Mouse (Mus musculus) myocyte (in vitro differentiated cells): ENCODE data around the gene Efna2. TPM values are rescaled to one million over a fixed set of nuclear protein-coding genes. Genes with fewer than 3 reads are reported as not detected.

Experiments used
- H3K27me3 ChIP-seq: one replicate; pipeline ENCODE4 v1.6.1; 2011; ENCODE audit not compliant: control insufficient read depth, insufficient read depth, insufficient read length
- H3K36me3 ChIP-seq: one replicate; pipeline ENCODE4 v1.6.1; 2011; ENCODE audit not compliant: control insufficient read depth, insufficient read depth
- H3K4me2 ChIP-seq: one replicate; pipeline ENCODE4 v1.6.1; 2011; ENCODE audit warnings: low read depth, control low read depth
- H3K4me3 ChIP-seq: one replicate; pipeline ENCODE4 v1.5.1; 2011; ENCODE audit warnings: mild to moderate bottlenecking, control low read depth, moderate library complexity
- H3K79me2 ChIP-seq: one replicate; pipeline ENCODE4 v1.6.1; 2011; ENCODE audit not compliant: control insufficient read depth, insufficient read depth
- H3ac ChIP-seq: one replicate; pipeline ENCODE4 v1.6.1; 2011; ENCODE audit not compliant: control insufficient read depth, insufficient read length
- CEBPB ChIP-seq: IDR thresholded peaks from 2 replicates; pipeline ENCODE4 v1.6.1; 2011; ENCODE audit warnings: mild to moderate bottlenecking, moderate library complexity; ENCODE audit not compliant: poor library complexity, insufficient read depth, severe bottlenecking
- E2F4 ChIP-seq: IDR thresholded peaks from one replicate; pipeline ENCODE4 v1.6.1; 2011; ENCODE audit warnings: mild to moderate bottlenecking, control low read depth, moderate library complexity; ENCODE audit not compliant: insufficient read depth
- MYOD1 ChIP-seq, 3 experiments: IDR thresholded peaks; one replicate each; pipeline ENCODE4 v1.6.1; 2011; ENCODE audit warnings: control low read depth in 2 of 3, low read depth in 2 of 3, mild to moderate bottlenecking in 2 of 3, moderate library complexity in 1 of 3; ENCODE audit not compliant: insufficient read length in 2 of 3, control insufficient read depth in 1 of 3
- MYOG ChIP-seq, 3 experiments: IDR thresholded peaks; one replicate each; pipeline ENCODE4 v1.6.1; 2011; ENCODE audit warnings: control low read depth in 2 of 3, low read depth in 2 of 3, mild to moderate bottlenecking in 2 of 3; ENCODE audit not compliant: insufficient read length in 2 of 3, control insufficient read depth in 1 of 3, insufficient read depth in 1 of 3
- POLR2A ChIP-seq: IDR thresholded peaks from one replicate; pipeline ENCODE4 v1.6.1; 2011; ENCODE audit warnings: low read depth, mild to moderate bottlenecking, control low read depth, moderate library complexity; ENCODE audit not compliant: insufficient read length
- POLR2AphosphoS2 ChIP-seq: IDR thresholded peaks from one replicate; pipeline ENCODE4 v1.6.1; 2011; ENCODE audit warnings: low read depth, control low read depth; ENCODE audit not compliant: insufficient read length
- REST ChIP-seq: IDR thresholded peaks from one replicate; pipeline ENCODE4 v1.6.1; 2011; ENCODE audit warnings: mild to moderate bottlenecking, control low read depth, moderate library complexity; ENCODE audit not compliant: insufficient read depth, insufficient read length
- SRF ChIP-seq: IDR thresholded peaks from one replicate; pipeline ENCODE4 v1.6.1; 2011; ENCODE audit warnings: low read depth; ENCODE audit not compliant: control insufficient read depth, insufficient read length
- TCF12 ChIP-seq: IDR thresholded peaks from one replicate; pipeline ENCODE4 v1.6.1; 2011; ENCODE audit warnings: mild to moderate bottlenecking, control low read depth; ENCODE audit not compliant: poor library complexity, insufficient read depth, severe bottlenecking
- TCF3 ChIP-seq: IDR thresholded peaks from one replicate; pipeline ENCODE4 v1.6.1; 2011; ENCODE audit warnings: low read depth, control low read depth; ENCODE audit not compliant: insufficient read length
- USF1 ChIP-seq: IDR thresholded peaks from one replicate; pipeline ENCODE4 v1.6.1; 2011; ENCODE audit warnings: low read depth, mild to moderate bottlenecking, control low read depth, moderate library complexity
- polyA plus RNA-seq: library from polyadenylated mRNA; unstranded; fragments of >200 nt; fragmentation: generic; extraction: Trizol; gene quantifications from one replicate; pipeline ENCODE4 v1.2.1, GENCODE M21; 2012; ENCODE audit warnings: missing spikeins

The Efna2 gene
- polyA plus RNA-seq, 1 experiment: 3.6 TPM

DNA sequence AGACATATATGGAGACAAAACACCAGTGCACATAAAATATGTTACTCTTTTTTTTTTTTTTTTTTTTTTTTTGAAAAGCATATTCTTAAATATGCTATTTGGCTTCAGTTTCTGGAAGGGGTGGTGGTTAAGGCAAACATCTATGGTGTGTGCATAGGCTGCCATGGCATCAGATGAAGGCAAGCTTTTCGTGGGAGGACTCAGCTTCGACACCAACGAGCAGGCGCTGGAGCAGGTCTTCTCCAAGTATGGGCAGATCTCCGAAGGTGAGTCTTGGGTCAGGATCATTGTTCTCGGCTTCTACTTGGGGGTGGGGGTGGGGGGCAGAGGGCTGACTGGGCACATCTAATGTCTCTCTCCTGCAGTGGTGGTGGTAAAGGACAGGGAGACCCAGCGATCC lies 9.6 kb upstream of the Efna2 start:
- H3K4me3 ChIP-seq: no peak overlapping the region
- H3K4me2 ChIP-seq: no peak overlapping the region
- peaks cover 6% of the 10 kb centered on the region for H3K36me3 ChIP-seq
- no peaks in the 10 kb centered on the region for H3K27me3 ChIP-seq
- H3K79me2 ChIP-seq: peaks cover 20% of the 10 kb centered on the region
- no peak overlapping the region for H3ac ChIP-seq
- TF ChIP-seq E2F4 (no peak), TCF12 (no peak), USF1 (no peak), TCF3 (no peak), REST (no peak), MYOD1 (IDR thresholded peaks at IDR 0.05; ENCODE audit: control insufficient read depth in 1 of 3, insufficient read length in 2 of 3, low read depth in 2 of 3) (no peak), MYOG (IDR thresholded peaks at IDR 0.05; ENCODE audit: control insufficient read depth in 1 of 3, insufficient read depth in 1 of 3, insufficient read length in 2 of 3, low read depth in 2 of 3) (no peak), POLR2AphosphoS2 (peak; percentile 26)

DNA sequence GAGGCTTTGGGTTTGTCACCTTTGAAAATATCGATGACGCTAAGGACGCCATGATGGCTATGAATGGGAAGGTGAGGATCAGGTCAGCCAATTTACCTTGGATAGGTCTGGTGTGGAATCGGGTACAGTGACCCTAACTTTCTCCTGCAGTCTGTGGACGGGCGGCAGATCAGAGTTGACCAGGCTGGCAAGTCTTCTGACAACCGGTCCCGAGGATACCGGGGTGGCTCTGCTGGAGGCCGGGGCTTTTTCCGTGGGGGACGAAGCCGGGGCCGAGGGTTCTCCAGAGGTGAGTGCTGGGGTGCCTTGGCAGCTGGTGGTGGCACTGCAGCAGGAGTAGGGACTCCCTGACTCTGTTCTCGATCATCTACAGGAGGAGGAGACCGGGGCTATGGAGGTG lies 9.2 kb upstream of the Efna2 start:
- no peak overlapping the region for H3K4me2 ChIP-seq
- H3K4me3 ChIP-seq: no peak overlapping the region
- H3K27me3 ChIP-seq: no peaks in the 10 kb centered on the region
- H3ac ChIP-seq: no peak overlapping the region
- peaks cover 20% of the 10 kb centered on the region for H3K79me2 ChIP-seq
- TF ChIP-seq POLR2AphosphoS2: no peak
- no peak for TF ChIP-seq REST
- TF ChIP-seq POLR2A: no peak
- no peak for TF ChIP-seq E2F4
- TF ChIP-seq CEBPB: no peak
- peaks cover 6% of the 10 kb centered on the region for H3K36me3 ChIP-seq

DNA sequence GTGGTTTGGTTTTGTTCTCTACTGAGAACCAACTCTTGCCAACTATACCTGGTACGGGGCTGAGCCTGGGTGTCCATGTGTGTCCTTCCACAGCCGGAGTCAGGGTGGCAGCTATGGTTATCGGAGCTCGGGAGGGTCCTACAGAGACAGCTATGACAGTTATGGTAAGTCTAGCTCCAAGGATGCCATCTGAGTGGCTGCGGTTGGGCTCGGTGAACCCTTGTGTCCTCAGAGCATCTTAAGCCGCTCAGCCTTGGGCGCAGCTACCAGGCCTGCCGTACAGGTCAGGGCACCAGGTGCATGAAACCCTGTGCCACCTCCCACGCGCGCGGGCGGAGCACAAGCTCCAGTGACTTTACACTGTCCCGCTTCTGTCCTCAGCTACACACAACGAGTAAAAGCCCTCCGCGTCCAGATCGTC lies 8.7 kb upstream of the Efna2 start:
- H3ac ChIP-seq: no peak overlapping the region
- H3K27me3 ChIP-seq: no peaks in the 10 kb centered on the region
- H3K4me3 ChIP-seq: no peak overlapping the region
- H3K36me3 ChIP-seq: peaks cover 6% of the 10 kb centered on the region
- peak; percentile 19 for TF ChIP-seq POLR2A
- TF ChIP-seq REST: no peak
- H3K4me2 ChIP-seq: no peak overlapping the region
- peaks cover 20% of the 10 kb centered on the region for H3K79me2 ChIP-seq

DNA sequence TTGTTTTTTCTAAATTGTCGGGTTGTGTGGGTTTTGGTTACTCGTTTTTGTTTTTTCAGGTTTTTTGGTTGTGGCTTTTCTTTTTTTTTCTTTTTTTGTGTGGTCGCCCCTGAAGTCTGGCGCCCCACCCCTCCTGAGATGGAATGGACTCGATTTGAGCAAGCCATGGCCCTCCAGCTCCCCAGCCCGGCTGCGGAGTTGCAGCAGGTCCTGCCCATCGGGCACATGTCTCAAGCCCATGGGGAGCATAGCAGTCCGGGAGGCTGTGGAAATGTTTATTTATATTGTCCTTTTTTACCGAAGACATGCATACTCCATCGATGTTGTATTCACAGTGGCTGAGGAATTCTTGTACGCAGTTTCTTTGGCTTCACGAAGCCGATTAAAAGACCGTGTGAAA lies 8.0 kb upstream of the Efna2 start:
- Histone ChIP-seq H3K27me3 (no peaks in the 10 kb centered on the region), H3ac (no peak overlapping the region), H3K36me3 (peaks cover 6% of the 10 kb centered on the region), H3K4me2 (no peak overlapping the region), H3K4me3 (no peak overlapping the region), H3K79me2 (peaks cover 20% of the 10 kb centered on the region)
- no peak for TF ChIP-seq CEBPB

DNA sequence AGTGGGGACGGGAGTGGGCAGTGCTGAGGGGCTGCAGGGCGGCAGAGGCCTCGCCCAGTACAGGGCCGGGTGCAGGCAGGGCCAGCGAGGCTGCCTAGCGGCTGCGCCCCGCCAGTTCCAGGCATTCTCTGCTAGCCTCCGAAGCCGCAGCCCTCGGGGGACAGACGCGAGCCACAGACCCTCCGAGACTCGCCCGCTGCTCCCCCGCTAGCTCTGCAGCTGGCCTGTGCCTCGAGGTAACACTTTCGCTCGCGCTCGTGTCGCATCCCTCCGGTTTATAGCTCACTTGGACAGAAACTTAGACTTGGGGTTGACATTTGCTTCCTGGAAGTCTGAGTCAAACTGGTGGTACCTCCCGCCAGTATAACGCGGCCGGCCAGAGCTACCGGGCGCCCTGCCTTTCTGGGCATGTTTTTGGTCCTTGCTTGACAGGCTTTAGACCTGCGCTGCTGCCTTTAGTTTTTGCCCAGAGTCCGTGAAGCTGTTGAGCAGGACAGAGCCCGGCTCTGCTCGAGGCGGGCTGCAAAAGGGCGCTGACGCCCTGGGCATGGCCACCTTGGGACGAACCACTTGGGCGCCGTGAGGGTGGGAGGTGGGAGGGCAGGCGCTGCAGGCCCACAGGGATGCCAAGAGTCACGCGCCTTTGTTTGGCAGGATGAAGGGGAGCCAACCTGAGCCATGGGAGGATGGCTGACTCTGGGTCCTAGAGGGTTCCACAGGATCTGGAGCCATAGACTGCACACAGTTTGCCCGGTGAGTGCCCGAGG lies 7.3 kb upstream of the Efna2 start:
- Histone ChIP-seq H3ac (peak overlapping the region; percentile 1), H3K79me2 (peaks cover 20% of the 10 kb centered on the region), H3K4me3 (peak overlapping the region; percentile 33), H3K4me2 (peak overlapping the region; percentile 75), H3K36me3 (peaks cover 6% of the 10 kb centered on the region), H3K27me3 (no peaks in the 10 kb centered on the region)
- TF ChIP-seq POLR2A (peak; percentile 12), POLR2AphosphoS2 (peak; percentile 52), CEBPB (no peak)

DNA sequence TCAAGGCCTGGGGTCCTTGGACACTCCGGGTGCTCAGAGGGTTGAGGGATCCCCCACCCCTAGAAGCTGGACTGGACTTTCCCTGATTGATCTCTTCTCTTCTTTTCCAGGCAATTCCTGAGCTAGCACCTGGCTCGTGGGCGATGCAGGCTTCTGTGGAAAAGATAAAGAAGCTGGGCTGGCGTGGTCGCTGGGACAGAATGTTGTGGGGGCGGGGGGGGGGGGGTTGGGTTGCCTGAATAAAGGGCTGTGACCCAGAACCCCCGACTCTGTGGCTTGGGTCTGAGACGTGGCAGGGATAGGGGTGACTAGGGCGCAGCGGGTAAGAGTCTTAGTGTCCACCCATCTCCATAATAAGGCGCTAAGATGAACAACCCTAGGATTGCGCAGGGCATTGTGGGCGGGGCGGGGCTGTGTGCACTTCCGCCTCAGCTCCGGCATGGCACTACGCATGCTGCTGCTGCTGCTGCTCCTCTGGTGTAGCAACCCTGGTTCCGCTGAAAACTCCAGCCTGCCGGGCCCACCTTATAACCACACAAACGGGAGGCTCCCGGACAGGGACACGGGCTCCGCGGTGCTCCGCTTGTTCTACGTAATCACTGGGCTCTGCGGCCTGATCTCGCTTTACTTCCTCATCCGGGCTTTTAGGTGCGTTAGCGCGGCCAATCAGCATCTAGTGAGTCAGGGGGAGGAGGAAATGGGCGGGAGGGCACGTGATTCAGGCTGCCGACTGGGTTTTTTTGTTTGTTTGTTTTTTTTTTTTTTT lies 6.6 kb upstream of the Efna2 start, which contains the start of gene 1600002K03Rik:
Gene 1600002K03Rik (plus strand): TSS at position 418 of the 766 bp plus-strand sequence.
- Histone ChIP-seq H3K4me2 (peak within 1 kb of the TSS; percentile 75), H3K79me2 (peaks cover 20% of the 10 kb centered on the region), H3K4me3 (peak within 1 kb of the TSS; percentile 33), H3K27me3 (no peaks in the 10 kb centered on the region), H3ac (peak within 1 kb of the TSS; percentile 3), H3K36me3 (peaks cover 6% of the 10 kb centered on the region)
- TF ChIP-seq CEBPB (0 out of 2 replicates have a peak, but pooled peaks have one; percentile 12), USF1 (peak; percentile 96), MYOD1 (IDR thresholded peaks at IDR 0.05; ENCODE audit: control insufficient read depth in 1 of 3, insufficient read length in 2 of 3, low read depth in 2 of 3) (peak in 1 of 3 experiments; percentile 1), SRF (peak; percentile 36), POLR2A (peak; percentile 89), E2F4 (no peak), POLR2AphosphoS2 (peak; percentile 97), TCF12 (no peak)
